Mouse (Mus musculus): Measurements from ENCODE around the gene Mga.
A peak's percentile ranks its signal among the peaks of the same experiment; 100 is the strongest.

Gene Mga

DNA sequence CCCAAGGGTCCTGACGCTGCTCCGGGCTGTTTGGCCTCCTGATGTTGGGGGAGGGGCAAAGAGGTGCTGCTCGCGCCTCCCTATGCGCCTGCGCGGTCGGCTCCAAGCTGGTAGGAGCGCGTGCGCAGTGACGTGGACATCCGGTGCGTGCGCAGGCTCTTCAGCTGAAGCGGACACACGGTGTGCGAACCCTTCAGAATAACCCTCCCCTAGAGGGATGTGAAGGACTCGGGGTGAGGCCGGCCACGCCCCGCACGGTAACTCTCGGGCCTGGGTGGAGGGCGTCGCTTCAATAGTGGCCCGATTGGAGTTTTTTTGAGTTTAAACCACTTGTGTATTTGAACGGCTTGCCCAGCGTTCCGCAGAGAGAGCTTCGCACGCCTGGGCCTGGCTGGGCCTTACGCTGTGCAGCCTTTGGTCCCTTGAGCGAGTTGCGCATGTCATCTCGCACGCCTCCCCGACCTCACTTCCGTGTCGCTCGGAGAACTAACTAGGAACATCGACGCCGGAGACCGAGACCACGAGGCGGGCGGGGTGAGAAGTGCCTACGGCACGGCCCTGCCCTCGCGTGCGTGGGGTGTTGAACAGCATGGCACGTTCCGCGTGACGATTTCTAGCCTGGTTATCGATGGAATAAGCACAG lies at the start of gene Mga:
Gene Mga, plus strand, starts transcription at position 139 of the 643 bp plus-strand sequence.
- DNase-seq (ENCODE audit: low spot score): peak; percentile 97

DNA sequence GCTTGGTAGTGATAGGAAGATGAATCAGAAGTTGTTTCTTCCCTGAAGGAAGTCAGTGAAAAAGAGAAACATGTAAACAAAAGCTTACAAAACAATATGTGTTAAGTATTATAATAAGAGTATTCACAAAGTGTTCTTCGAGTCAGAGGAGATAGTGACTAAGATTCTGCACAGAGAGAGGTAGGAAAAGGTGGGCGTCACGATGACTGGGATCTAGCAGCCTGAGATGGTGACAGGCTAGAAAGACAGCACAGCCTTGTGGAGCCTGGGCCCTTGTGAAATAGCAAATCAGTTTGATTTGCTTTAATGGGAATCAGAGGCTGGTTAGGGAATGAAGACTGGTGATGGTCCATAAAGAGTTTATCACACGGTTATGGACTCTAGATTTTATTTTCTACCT lies 43.2 kb upstream of the Mga start:
- no peak for DNase-seq (ENCODE audit: low spot score)

DNA sequence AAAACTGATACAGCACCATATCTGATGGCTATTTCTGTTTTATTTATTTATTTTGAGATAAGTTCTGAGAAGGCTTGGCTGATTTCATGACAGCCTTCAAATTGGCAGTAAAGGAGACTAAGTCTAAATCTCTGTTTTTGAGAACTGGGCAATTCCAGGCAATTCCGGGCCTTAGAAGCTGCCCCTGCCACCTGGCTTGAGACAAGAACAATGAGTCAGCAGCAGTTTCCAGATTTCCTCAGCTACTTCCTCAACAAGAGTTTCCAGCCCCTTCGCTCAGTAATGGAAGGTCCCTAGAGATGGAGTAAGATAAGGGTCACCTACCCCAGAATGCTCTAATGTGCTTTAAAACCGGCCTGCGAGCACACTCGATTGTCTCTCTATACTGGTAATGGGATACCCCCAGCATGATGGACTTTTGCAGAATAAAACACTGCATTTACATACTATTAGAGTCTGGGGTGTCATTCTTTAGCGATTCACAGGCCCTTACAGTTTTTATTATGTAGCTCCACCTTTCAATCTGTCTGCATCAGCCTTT lies 41.6 kb upstream of the Mga start:
- no peak for DNase-seq (ENCODE audit: low spot score)

DNA sequence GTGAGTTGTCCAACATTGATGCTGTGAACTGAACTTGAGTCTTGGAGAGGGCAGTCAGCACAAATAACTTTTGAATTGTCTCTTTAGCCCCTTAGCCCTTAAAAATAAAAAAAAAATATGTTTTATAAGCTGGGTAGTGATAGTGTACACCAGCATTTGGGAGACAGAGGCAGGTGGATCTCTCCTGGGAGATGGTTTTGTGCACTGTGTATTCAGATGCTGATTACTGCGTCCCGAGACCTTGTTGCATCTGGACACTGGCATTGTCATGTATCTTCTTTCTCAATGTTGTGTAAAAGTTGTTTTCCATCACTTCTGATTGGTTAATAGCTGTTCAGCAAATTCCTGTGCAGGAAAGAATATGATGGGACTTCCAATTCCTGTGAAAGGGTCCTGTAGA lies 39.7 kb upstream of the Mga start:
- DNase-seq (ENCODE audit: low spot score): no peak

DNA sequence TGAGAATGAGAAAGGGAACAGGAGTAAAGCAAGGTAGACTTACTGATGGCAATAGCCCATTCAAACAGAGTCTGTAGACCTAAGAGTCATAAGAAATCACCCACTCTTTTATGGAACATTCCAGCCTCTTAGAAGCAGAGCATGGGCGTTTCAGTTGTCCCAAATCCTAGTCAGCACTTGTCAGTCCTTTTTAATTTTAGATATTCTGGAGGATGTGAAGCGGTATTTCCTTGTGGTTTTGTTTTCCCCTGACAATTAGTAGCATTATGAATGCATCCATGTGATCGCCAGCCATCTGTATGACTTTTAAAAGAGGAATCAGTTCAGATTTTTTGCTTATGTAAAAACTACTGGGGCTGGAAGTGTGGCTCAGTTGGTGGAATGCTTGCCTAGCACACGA lies 32.5 kb upstream of the Mga start:
- no peak for DNase-seq (ENCODE audit: low spot score)

DNA sequence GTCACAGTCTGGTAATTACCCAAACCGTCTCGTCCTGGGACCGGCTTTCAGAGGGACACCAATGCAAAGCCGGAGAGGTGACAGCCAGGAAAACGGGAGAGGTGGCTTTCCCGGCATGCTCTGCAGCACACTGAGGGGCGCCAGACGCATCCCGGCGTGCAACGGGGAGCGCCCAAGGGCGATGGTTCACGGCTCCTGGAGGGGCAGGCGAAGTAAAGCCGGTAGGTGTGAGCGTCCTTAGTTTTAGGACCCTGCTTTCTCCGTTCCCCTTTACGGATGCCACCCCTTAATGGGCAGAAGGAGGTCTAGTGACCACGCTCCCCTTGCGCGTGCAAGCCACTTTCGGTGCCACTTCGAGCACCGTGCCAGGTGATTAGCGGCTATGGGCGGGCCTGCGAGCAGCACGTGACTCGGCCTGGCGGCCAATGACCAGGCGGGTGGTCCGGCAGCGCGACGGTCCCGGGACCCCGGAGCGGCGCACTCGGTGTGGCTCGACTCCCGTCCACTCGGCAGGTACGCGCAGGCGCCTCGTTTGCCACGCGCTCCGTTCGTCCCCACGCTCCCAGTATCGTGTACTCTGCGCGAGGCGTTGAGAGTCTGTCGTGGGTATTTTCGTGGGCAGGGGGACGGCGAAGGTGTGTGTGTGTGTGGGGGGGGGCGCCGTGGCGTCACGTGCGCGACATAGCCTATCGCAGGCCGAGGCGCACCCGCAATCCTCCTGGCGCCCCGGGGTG lies 24.5 kb upstream of the Mga start:
- DNase-seq (ENCODE audit: low spot score): peak; percentile 60

DNA sequence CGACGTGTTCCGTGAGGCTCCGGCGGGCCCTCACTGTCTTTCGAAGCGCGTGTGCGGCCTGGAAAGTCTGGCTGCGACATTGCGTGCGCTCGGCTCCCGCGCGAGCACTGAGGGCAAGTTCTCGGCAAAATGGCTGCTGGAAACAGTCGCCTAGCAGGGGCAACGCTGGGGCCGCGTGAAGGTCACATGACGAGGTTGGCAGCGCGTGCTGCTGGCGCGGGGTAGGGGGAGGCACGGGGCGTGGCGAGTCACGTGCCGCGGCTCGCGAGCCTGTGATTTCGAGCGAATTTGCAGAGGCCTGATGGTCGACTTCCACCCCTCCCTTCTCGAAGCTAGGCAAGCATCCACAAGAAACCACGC lies 23.9 kb upstream of the Mga start:
- DNase-seq (ENCODE audit: low spot score): peak; percentile 85

DNA sequence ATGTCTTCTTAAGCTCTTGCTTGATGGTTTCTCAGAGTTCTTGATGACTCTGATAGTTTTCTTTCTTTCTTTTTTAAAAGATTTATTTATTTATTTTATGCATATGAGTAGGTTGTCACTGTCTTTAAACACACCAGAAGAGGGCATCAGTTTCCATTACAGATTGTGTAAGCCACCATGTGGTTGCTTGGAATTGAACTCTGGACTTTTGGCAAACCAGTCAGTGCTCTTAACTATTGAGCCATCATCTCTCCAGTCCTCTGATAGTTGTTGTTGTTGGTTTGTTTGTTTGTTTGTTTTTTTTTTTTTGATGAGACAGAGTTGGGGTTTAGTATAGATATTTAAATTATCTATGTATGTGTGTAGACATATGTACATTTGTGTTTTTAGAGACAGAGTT lies 21.0 kb upstream of the Mga start:
- DNase-seq (ENCODE audit: low spot score): no peak

DNA sequence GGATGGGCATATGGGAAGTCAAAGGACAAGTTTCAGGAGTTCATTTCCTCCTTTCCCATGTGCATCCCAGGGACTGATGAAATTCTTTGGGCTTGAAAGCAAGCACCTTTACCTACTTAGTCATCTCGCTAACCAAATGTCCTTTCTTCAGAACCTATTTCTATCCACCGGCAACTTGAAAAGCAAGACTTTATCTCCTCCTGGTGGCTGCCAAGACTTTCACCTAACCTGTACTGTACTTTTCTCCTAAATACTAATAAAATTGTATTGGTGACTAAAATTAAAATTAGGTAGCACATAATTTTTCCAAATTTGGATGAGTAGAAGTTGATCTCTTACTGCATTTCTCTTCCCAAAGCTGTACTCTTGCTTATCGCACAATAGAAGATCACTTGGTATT lies 9.8 kb upstream of the Mga start:
- no peak for DNase-seq (ENCODE audit: low spot score)

DNA sequence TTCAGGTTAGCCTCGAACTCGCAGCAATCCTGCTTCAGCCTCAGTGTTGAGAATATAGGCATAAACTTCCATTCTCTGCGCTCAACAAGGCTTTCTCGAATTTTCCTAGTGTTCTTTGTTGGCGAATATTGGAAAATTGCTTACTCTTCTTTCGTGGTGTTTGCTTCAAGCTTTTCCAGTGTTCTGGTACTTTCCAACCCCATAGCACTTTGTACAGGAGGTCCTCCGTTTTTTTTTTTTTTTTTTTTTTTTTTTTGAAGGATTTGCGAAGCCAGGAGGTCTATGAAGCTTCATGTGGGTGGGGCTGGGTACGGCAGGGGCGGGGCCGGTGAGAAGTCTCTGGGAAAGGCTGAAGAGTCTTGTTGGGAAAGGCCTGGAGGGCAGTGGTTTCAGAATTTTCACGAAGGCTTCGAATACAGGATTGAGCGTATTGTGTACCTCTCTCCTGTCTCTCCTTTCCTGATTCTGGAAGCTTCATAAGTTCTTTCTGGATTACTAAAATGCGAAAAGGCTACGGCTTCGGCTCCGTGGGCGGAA lies 407 bp upstream of the Mga start:
- DNase-seq (ENCODE audit: low spot score): no peak

DNA sequence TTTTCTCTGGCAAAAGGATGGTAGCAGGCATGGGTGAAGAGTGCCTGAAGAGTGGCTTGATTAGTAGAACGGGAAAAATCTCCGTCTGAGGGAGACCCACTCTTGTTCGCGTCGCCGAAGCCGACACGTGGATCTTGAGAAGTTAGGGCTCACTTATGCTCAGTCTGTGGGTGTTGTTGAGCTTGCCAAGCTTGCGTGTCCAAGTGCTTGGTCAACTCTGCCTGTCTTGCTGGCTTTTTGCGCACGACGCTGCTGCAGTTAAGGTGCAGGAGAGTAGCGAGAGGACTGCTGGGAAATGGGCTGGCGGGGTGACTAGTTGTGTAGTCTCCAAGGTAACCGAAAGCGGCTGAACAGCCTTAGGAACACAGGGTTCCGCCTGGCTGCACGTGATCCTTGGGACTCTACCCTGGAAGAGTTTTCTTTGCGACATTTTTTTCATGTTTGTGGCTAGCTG lies 1.1 kb downstream of the Mga start:
- peak; percentile 75 for DNase-seq (ENCODE audit: low spot score)

DNA sequence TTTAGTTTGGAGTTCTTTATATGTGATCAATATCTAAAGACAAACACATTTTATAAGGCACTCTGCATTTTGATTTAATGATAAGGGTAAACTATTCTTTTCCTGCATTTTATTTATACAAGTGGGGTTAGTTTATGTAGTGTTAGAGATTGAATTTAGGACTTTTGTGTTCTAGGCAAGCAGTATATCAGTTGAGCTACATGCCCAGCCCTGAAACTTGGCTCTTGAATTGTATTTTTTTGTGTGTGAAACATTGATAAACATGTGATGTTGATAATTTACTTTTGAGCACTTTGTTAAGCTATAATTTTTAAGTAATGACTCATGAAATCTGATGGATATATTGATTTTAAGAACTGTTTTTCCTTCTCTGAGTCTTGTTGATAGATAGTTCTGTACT lies 19.0 kb downstream of the Mga start:
- no peak for DNase-seq (ENCODE audit: low spot score)

DNA sequence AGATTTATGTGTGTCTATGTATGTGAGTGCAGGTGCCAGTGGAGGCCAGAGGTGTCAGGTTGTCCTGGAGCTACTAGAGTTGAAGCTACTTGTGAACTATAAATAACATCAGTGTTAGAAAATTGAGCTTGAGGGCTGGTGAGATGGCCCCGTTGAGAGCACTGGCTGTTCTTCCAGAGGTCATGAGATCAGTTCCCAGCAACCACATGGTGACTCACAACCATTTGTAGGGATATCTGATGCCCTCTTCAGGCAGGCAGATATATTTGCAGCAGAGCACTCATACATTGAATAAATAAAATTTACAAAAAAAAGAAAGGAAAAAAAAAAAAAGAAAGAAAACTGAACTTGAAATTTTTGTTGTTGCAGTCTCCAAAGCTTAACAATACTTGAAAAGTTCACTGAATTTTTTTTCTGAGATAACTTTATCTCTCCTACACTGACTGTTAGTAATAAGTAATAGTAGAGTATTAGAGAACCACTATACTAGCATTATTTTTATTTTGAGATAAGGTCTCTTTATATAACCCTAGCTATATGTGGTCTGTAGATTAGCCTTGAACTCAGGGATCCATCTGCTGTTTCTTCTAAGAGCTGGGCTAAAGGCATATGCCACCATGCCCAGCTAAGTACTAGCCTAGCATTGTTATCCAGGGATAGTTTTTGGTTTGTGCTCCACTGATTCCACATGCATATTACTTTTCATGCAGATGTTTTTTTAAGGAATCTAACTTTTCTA lies 20.8 kb downstream of the Mga start:
- DNase-seq (ENCODE audit: low spot score): no peak

DNA sequence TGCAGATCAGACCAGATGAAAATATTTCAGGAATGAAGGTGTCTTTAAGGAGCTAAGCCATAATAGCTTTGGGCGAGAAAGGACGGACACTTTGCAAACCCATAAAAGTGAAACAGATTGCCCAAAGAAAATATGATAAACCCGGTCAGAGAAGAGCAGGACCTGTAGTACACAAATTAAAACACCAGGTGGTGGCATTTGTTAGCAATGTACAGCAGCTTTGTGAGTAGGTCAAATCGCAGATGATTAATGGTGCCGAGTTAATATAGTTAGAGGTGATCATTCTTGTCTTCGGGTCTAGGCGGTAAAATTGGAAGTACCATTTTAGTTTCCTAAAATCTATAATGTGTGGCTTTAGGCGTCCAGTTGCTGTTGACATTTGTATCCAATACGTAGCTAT lies 73.5 kb downstream of the Mga start:
- DNase-seq (ENCODE audit: low spot score): peak; percentile 57

DNA sequence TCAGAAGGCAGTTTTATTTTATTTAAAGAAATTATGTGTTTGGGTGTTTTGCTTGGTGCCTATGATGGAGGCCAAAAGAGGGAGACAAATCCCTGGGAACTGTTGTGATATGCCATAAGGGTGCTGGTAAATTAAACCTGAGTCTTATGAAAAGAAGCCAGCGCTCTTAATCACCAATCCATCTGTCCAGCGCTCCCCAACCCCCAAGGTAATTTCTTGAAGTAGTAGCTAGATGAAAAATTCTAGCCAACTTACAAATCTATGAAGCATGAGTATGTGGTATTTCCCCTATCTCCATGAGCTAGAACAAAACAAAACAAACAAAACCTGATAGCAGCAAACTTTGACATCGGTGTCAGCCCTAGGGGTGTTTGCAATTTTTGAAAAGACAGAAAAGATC lies 74.3 kb downstream of the Mga start:
- DNase-seq (ENCODE audit: low spot score): no peak

DNA sequence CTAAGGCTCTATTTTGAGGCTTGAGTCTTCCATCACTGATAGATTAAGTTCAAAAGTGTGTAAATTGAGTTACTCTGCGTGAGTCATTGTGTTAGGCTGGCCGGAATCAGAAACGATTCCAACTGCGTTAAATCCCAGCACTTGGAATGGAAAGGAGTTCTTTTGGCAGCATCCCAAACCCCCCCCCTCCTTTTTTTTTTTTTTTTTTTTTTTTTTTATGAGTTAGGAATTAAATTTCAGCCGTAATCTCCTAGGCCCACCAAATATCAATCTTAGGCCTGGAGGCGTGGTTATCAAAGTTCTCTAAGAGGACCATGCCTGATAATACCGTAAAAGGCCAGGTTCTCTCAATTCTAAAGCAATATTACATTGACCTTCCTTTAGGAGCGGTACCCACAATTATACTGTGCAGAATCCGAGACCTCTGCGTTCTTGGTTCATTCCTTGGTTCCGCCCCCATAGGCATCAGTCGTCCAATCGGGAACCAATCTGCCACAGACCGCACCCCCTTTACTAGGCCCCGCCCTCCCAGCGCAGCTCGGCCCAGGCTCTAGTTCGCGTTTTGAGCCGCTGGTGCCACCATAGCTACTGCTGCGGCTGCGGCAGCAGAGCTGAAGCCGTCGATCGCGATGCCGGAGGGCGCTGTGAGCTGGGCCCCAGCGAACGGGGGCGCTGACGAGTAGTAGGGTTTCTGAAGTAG lies 75.0 kb downstream of the Mga start:
- peak; percentile 97 for DNase-seq (ENCODE audit: low spot score)

DNA sequence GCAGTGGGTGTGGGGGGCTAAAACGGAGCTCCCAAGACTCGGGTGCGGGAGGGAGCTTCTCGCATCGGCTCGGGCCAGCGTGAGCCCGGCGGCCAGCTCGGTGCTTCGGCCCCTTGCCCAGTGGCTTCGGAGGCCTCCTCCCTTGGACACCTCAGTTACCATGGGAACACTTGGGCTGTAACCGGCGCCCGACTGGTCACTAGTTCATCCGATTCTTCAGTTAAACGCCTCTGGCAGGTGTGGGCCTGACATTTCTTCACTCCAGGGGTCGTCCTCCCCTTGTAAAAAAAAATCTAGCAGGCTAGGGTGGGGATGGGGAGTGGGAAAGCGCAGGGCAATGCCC lies 75.5 kb downstream of the Mga start, which contains the start of gene Mapkbp1:
Gene Mapkbp1, plus strand, starts transcription at position 163 of the 343 bp plus-strand sequence.
- no peak for DNase-seq (ENCODE audit: low spot score)

DNA sequence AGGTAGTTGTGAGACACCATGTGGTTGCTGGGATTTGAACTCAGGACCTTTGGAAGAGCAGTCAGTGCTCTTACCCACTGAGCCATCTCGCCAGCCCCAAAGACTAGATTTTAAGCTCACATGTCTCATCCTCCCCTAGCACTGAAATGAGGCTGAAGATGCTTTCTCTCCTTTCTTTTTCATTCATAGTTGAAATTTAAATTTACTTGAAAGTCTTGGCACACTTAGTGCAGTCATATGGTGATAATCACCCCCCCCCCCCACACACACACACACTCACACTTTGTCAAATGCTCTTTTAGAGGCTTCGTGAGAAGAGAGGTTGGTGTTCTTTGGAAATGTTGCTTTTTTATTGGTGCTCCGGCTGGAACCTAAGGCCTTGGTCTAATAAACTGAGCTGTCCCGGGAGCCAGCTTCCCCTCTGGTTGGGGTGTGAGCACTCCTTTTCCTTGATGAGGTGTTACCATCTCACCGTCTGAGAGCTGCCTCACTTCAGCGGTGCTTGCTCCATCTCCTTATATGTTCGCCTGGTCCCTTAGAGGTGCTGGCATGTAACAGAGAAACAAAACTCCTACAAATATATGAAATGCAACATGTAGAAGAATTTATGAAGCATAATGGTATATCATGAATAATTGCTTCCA lies 83.4 kb downstream of the Mga start:
- no peak for DNase-seq (ENCODE audit: low spot score)

DNA sequence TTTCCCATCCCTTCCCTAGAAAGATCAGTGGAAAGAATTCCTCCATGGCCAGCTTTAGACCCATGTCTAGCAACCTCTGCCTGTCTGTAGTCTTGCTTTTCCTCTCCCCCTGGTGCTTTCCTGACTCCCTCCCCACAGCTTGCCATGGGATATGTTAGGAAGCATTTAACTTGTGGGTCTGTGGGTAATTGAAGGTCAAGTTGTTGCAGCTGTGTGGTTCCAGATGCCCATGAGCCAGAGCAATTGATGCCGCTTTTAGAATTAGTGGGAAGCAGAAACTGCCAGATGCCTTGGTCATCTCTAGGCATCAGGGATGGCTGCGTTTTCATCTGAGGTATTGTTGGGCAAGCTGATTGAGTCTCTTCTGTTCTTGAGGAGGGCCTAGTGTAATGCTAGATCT lies 84.6 kb downstream of the Mga start:
- no peak for DNase-seq (ENCODE audit: low spot score)

DNA sequence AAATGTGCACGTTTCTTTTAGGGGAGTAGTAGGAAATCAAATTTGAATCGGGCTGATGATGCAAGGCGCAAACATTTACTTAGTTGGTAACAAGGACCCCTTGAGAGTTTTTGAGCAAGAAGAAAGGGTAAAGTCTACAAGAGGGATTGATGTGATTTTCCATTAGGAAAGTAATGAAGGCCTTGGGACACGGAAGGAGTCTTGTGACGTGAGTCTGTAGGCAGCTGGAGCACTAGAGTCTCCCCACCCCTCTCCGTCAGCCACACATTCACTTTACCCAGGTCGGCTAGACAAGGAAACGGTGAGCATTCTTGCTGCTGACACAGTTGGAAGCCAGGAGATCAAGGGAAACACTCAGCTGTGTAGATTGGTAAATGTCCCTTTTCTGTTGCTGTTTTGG lies 88.8 kb downstream of the Mga start:
- DNase-seq (ENCODE audit: low spot score): no peak

DNA sequence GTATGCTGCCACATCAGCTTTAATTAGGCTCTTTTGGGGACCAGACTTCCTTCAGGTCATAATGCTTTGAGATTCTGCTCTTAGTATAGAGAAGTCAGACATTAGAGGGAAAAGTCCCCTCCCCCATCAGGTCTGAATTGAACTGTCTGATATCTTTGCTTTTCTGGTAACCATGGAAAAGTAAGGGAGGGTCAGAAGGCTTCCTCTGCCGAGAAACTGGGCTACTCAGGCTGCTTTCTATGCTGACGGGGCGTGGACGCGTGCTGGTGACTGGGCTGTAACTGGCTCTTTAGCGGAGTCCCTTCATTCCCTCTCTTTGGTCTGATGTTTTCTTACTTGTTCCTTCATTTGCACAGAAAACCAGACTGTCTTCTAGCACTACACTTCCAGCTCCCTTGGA lies 89.3 kb downstream of the Mga start:
- DNase-seq (ENCODE audit: low spot score): no peak

DNA sequence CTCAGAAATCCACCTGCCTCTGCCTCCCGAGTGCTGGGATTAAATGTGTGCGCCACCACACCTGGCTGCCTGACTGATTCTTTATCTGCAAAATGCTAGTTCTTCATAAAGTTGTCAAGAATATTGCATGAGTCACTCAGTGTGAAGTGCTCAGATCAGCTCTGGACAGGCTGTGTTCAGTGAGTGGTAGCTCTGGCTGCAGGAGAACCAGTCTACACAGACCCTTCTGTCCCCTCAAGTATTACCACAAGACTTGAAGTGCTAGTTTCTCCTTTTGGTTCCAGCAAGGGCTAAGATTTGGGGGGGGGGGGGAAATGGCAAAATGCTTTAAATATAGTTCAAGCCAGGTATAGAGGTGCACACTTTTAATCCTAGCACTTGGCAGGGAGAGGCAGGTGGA lies 90.4 kb downstream of the Mga start:
- DNase-seq (ENCODE audit: low spot score): no peak
